Mouse (Mus musculus) right cerebral cortex, postnatal 14 days (tissue): ENCODE results near the gene Dnph1.

Experiments used
- DNase-seq: peaks from one replicate; pipeline ENCODE4 v3.0.0; 2022

The Dnph1 gene

DNA sequence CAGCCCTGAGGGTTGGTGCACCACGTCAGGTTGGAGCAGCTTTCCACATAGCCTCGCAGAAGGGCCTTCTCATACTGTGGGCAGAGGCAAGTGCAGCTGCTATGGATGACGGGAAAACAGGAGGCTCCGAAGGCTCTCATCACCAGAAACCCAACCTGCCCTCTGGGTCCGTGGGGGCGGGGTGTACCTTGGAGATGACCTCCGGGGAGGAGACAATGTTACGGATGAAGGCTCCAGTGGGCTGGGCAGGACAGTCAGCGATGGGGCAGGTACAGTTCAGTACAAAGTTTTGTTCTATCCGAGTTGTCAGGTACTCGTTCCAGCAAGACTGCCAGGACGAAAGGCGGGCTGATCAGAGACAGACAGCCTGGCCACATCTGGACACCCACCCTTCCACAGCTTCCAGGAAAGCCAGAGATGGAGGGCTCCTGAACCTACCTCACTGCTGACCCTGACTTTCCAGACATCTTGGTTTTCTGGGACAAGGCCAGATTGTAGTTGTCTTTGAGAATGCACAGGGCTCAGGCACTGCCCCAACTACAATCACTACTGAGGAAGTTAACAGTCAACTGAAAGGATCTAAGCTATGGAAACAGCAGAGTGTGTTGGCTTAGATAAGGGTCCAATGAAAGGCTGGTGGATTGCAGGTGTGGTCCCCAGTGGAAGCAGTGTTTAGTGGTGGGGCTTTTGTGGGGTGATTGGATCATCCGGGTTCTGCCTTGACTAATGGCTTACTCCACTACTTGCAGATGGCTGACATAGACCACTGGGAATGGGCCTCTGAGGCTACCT lies 7.5 kb downstream of the Dnph1 start:
- no peak for DNase-seq

DNA sequence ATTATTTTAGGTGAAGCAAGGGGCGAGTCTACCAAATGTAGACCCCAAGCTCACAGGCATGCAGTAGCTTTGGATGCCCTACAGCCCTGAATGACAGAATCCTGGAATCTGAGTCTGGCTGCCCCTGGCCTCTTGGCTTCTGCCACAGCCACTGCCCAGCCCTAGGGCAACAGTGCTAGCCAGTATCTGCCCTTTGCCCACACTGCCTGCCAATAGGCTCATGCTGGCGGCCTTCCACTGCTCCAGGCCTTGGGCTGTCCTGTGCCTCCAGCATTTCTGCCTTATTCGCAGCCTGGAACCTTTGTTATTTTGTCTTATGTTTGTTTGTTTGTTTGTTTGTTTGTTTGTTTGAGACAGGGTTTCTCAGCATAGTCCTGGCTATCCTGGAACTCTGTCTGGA lies 9.1 kb downstream of the Dnph1 start:
- DNase-seq: no peak

GRCm38 (mm10) chr17:46511059-46511710 lies 14.7 kb downstream of the Dnph1 start:
- DNase-seq: no peak

- DNase-seq: no peak
These were observed 16.8 kb downstream of the Dnph1 start for GRCm38 (mm10) chr17:46513329-46513728.

DNA sequence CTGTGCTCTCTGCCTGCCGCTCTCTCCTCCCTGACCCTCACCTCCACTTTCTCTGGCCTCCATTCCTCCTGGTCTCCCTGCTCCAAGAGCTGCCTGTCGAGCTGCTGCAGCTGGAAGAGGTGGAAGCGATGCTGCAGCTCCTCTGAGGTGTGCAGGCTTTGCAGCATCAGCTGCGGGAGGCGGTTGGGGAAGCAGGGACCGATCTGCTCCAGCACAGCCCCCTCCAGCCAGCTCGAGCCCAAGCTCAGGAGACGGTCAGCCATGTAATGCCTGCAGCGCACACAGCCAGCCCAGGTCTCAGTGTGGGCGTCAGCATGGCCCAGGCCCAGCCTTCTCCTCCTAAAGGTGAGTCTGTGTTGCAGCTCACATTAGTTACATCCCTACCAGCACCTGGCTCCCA lies 23.5 kb downstream of the Dnph1 start:
- no peak for DNase-seq

DNA sequence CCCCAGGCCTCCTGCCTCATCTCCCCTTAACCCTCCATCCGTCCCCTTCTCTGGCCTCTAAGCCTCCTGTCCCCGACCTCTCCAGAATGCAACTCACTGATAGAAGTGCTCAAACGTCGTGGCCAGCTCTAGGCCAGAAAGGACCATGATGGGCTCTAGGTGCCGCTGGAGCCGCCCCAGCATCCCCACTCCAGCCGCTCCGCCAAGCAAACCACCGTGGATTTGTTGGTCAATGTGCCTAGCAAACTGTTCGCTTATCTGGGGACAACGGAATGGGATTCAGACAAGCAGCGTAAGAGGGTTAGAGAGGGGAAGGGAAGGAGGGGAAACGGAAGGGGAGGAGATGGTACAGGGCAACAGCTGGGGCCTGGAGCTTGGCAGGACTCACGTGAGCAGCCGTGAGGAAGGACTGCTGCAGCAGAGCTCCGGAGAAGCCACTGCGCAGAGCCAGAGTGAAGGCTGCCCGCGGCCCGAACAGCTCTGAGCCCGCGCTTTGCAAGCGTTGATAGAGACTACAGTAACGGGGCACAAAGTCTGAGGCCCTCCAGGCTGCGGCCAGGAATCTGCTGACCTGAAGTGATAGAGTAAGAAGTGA lies 24.0 kb downstream of the Dnph1 start:
- no peak for DNase-seq

DNA sequence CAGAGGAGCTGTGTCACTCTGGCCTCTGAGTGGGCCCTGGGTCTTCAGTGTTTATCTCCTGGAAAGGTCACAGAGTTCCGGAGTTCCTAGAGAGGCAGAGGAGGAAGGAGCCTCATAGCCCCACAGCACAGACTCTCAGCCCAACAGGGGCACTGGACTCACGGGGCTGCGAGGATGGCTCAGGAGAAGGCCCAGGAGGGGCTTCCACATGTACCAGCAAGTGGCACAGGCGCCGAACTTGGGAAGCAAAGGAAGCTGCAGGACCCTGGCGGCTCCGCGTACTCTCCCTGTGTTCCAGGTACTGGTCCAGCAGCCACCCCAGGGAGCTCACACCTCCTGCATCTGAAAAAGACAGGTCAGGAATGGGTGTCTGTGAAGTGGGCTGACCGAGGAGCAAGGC lies 24.7 kb downstream of the Dnph1 start:
- no peak for DNase-seq

DNA sequence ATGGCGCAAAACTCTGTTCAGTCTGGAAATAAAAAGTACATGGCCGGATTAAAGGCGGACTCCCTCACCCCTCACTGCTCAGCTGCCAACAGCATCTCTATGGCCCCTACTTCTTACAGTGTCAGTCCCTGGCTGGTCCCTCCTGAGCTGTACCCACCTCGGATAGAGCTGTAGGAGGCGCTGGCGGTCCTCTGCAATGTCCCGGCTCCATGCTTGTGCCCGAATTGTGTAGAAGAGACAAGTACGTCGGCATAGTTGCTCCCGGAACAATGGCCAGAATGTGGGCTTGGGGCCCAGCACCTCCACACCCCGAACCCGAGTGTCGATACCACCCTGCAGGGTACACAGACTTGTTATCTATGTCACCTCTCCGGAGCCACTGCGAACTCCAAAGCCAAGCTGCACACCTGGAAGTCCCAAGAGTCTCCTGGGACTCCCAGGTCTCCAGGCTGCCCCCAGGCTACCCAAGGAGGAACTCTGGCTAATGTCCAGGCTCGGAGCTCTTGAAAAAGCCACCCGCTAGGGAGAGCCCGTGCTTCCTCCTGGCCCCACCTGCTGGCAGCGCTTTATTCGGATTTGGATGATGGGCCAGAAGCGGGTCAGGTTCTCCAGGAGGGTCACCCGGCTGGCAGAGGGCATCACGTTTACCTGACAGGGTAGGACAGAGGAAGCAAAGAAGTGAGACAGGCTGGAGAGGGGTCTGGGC lies 25.6 kb downstream of the Dnph1 start:
- DNase-seq: no peak

GRCm38 (mm10) chr17:46525065-46525464 lies 28.6 kb downstream of the Dnph1 start:
- no peak for DNase-seq

GRCm38 (mm10) chr17:46525579-46526307 lies 29.2 kb downstream of the Dnph1 start:
- DNase-seq: peak; percentile 74

GRCm38 (mm10) chr17:46543661-46544060 lies 47.1 kb downstream of the Dnph1 start:
- no peak for DNase-seq

DNA sequence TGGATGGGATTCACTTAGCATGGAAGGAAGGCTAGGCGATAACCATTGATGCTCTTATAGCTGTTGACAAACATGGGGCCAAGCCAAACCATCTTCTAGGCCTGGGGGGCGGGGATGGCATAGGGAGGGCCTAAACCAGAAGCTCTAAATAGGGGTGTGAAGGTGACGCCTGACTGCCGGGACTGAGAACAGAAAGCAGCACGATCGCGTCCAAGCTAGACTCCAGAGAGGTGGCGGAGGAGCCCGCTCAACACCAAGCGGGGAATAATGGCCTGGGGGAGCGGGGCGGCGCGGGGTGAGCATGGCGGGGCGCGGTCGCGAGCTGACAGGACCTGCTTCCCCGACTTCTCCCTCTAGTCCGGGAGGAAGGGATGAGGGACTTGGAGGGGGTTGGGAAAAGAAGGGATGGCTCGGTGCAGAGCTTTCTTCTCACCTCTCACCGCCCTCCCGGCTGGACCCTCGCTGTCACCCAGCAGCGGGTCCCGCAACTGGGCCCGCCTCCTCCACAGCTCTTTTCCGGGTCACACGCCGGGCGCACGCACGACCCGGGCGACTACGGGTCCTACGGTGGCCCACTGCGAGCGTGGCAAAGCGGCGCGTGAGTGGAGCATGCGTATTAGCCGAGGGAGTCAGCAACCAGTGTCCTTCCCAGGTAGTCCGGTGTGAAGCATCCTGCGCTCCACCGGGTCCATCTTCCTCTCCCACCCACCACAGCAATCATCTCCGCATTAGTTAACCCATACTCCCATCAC lies 49.5 kb downstream of the Dnph1 start, which contains the start of gene Cul9:
Cul9 (minus strand) TSS at position 576 of the 752 bp plus-strand sequence.
- DNase-seq: peak; percentile 89

- DNase-seq: no peak
These were observed 50.1 kb downstream of the Dnph1 start for GRCm38 (mm10) chr17:46546591-46546990.

DNA sequence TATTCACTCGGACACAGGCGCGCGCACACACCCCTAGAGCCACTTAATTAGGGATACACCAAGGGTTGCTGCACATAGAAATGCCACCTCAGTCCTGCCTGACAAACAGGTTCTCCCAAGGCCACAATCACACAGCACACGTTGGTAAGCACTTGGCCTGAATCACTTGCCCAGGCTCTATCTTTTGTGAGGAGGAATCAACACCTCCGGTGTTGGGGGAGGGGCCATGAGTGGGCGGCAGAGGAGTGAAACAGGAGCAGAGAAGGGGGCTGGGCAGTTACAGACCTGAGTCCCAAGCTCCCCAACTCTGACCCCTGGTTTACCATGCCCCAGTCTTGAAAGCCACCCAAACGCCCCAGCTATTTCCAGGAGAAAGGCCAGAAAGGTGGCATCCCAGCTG lies 50.5 kb downstream of the Dnph1 start:
- no peak for DNase-seq

DNA sequence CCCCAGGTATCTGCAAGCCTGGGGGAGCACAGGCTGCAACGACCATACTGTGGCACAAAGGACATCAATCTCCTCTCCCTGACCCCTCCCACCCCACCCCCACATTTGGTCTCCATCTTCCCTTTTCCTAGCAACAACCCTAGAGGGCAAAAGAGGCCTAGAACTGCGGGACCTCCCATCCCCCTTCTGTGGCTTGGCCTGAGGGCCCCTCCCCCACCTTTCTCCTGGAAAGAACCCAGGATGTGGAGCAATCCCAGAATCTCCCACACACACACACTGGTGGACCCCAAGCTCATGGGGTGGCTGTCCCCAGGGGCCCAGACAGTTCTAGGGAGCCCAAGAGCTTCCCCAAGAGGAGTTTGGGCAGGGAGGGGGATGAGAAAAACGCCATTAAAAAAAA lies 51.4 kb downstream of the Dnph1 start:
- no peak for DNase-seq

- DNase-seq: no peak
These were observed 52.2 kb downstream of the Dnph1 start for GRCm38 (mm10) chr17:46548741-46549140.

DNA sequence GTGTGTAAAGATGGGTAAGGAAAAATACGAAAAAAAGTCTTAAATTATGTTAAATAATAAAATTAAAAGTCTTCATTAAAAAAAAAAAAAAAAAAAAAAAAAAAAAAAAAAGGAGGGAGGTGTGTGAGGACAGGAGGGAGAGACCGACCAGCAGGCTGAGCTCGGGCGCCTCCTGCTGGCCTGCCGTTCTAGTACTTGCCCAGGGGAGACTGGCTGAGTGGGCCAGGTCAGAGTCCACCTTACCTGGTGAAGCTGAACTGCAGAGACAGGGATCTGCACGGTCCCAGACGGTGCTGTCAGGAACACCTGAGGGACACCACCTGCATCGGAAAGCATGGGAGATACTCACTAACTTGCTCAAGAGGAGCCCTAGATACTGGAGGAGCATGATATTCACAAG lies 52.7 kb downstream of the Dnph1 start:
- peak; percentile 67 for DNase-seq
